Mouse (Mus musculus): ENCODE results near the gene Unc93a. TPM values are rescaled to one million over a fixed set of nuclear protein-coding genes. Genes with fewer than 3 reads are reported as not detected.
"Not testable (repeated sequence)": the region's sequence is repeated elsewhere in the genome, so short reads cannot be mapped to it uniquely, and the experiment has no call there.

Gene Unc93a
- polyA plus RNA-seq, 1 experiment from 2014 or later = not detected

DNA sequence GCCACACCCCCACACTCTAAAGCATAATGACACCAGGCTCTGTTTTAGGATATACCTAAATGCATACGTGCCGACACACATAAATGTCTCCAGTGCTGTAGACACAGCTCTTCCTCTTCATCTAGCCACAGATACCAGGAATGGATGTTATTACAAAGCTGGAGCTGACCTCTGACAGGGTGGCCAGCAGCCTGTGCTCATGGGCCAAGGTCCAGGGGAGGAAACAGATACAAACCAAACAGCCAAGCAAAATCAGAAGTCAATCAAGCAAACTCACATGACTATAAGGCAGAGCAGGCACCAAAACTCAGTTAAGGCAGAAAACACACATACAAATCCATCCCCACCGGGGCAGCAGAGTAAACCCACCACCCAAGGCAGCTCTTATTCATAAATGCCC, 2.3 kb downstream of the Unc93a start:
- not testable (repeated sequence) for H3K27me3 ChIP-seq; H3K36me3 ChIP-seq; H3K9me3 ChIP-seq (replicated peaks); H3K27ac ChIP-seq; H3K4me2 ChIP-seq (replicated peaks); H3K4me3 ChIP-seq; H3K4me1 ChIP-seq; H3K9ac ChIP-seq; ATAC-seq (ENCODE audit: low FRiP score)
- no CpG with 5 or more reads among the region's 3 CpGs for WGBS

DNA sequence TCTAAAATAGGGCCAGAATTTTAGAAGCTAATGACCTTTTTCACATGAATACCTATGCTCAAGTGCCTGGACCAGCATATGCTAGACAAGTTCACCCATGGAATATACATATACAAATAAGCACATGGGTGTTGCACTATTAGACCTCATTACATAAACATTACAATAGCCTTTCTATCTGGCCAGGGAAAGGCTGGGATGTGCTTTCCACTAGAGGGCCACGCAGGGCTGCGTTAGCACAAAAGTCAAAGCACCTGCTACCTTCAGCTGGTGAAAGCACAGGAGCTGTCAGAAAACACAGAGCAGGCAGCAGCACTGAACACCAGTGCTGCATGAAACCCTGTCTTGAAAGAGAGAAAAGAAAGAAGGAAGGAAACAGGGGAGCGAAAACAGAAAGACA, 7.4 kb downstream of the Unc93a start:
- not testable (repeated sequence) for H3K9me3 ChIP-seq (replicated peaks); ATAC-seq (ENCODE audit: low FRiP score); H3K27me3 ChIP-seq; H3K4me1 ChIP-seq; H3K4me3 ChIP-seq; H3K27ac ChIP-seq; H3K36me3 ChIP-seq; H3K4me2 ChIP-seq (replicated peaks); H3K9ac ChIP-seq
- WGBS = 40% methylated on average over 2 of the region's 3 CpGs

DNA sequence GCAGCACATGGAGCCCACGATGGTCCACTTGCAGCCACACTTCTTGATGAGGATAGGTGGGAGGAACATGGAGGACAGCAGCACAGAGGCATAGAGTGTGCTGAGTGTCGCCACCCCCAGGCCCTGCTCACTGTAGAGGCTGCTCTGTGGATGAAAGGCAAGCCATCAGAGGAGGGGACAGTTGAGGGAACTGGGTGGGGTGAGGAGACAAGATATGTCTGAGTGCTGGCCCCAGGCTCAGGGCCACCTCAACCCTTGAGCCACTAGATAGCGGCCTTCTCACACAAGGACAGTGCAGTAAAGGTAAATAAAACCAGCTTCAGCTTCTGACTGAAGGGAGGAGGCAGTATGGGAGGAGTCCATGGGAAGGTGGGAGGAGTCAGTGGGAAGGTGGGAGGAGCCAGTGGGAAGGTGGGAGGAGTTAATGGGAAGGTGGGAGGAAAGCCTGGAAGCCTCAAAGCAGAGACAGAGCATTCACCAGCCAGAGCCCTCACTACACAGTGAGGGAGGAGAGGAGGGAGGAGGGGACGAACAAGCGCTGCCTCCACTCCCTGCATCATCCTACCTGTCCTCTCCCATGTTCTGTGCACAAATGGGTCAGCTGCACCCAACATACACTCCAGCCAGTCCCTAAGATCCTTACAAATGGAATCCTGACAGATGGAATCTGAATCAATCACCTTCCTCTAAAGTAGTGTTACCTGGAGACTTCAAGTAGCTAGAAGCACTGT, 8.1 kb downstream of the Unc93a start:
- H3K4me2 ChIP-seq (replicated peaks); H3K4me1 ChIP-seq; H3K27ac ChIP-seq; H3K27me3 ChIP-seq; H3K4me3 ChIP-seq; H3K9me3 ChIP-seq (replicated peaks); H3K36me3 ChIP-seq; H3K9ac ChIP-seq: not testable (repeated sequence)
- WGBS = 93% methylated on average over 2 of the region's 5 CpGs
- ATAC-seq (ENCODE audit: low FRiP score) = peak; percentile 44; the same call in 1 of the 2 replicates

DNA sequence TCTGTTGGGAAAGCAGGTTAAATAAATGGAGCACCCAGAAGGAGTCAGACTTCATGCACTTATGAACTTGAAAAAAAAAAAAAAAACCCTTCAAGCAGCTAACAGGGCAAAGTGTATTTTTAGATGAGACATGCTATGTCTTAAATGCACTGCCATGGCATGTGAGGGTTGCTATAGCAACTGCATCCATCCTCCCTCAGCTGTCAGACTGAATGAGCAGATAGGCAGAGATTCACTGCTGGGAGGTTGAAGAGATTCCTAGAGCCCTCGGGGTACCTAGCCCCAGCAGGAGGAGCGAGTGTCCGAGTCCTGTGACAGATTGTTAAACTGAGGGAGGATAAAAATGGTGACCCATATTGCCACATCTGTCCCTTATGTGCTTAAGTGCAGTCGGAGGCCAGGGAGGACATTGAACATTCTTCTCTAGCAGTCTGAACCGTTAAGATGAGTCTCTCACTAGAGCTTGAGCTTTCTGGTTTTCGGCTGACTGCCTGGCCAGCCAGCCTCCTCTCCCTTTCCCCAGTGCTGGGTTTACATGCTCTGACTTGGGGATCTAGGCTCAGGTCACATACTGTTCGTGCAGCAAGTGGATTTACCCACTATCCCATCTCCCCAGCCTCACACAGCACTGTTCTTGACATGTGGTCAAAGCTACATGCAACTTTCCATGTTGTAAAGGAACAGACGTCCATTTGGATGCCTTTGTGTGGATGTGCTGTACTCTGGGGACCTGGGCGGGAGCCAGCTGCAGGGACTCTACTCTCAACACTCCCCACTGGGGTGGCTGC, 18.9 kb downstream of the Unc93a start:
- peak; percentile 65; the same call in 1 of the 2 replicates for ATAC-seq (ENCODE audit: low FRiP score)
- not testable (repeated sequence) for H3K27ac ChIP-seq; H3K4me2 ChIP-seq (replicated peaks); H3K4me3 ChIP-seq; H3K27me3 ChIP-seq; H3K36me3 ChIP-seq; H3K4me1 ChIP-seq; H3K9me3 ChIP-seq (replicated peaks); H3K9ac ChIP-seq
- WGBS = 56% methylated on average over 3 of the region's 9 CpGs

DNA sequence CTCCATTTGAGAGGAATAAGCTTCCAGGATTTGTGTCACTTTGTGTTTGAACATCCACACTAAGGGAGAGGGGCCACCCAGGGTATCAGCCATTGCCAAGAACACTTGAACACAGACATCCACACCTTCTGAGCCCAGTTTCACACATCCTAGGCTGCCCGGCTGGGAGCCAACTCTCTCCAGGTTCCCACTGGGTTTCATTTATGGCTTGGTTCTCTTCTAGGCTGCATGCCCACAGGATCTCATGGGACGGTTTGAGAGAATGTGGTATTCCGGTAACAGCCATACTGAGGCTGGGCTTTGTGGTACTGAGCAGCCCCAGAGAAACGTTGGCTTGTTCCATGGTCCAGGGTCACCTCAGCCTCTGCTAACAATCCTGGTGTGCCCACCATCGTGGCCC, 25.0 kb downstream of the Unc93a start:
- not testable (repeated sequence) for H3K4me1 ChIP-seq; H3K9me3 ChIP-seq (replicated peaks); H3K36me3 ChIP-seq; H3K27ac ChIP-seq; H3K4me3 ChIP-seq; H3K4me2 ChIP-seq (replicated peaks); H3K27me3 ChIP-seq; H3K9ac ChIP-seq; ATAC-seq (ENCODE audit: low FRiP score)
- 80% methylated on average over 5 of the region's 5 CpGs for WGBS

DNA sequence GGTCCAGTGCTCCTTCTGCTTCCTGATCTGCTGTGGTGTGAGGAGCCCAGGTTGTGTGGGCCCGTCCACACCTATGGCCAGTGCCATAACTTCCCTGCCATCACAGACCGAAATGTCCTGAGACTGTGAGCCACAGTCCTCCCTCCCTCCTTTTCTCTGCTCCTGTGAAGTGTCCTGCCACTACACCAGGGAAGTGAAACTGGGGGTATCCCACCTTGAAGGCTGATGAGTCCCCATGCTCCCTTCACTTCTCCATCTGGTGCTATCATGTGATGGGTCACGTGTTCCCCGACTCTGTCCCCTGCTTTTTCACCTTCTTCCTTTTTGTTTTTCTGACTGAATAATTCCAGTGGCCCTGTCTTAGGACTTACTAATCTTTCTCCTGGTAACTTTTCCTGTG, 38.6 kb downstream of the Unc93a start:
- not testable (repeated sequence) for ATAC-seq (ENCODE audit: low FRiP score); H3K36me3 ChIP-seq; H3K9ac ChIP-seq; H3K4me2 ChIP-seq (replicated peaks); H3K27ac ChIP-seq; H3K4me1 ChIP-seq; H3K4me3 ChIP-seq; H3K27me3 ChIP-seq; H3K9me3 ChIP-seq (replicated peaks)
- 83% methylated on average over 3 of the region's 4 CpGs for WGBS

DNA sequence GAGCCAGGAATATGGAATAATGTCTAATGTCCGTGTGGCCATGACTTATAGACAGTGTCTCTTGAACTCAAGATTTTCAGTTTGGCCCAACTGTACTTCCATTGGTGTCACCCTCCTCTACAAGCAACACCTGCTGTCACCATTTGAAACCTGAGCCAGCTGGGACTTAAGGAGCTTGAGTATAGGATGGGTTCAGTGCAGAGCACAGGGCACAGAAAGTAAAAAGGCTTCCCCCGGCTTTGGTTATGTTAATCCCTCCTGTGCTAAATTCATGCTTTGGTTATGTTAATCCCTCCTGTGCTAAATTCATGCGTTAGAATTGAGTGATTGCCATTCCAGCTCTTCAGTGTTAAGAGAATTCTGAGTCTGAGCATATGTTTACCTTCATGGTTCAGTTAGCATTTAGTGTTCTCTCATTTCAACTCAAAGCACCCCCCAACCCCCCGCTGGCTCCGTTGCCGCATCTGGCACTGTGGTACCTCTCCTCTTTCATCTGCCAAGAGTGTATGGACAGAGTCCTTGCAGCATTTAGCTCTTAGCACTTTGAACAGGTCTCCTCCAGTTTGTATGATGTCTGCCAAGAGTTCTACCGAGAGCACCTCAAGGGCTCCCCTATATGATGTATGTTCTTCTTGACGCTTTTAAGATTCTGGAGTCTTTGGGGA, 39.4 kb downstream of the Unc93a start:
- not testable (repeated sequence) for ATAC-seq (ENCODE audit: low FRiP score); H3K27ac ChIP-seq; H3K4me2 ChIP-seq (replicated peaks)

DNA sequence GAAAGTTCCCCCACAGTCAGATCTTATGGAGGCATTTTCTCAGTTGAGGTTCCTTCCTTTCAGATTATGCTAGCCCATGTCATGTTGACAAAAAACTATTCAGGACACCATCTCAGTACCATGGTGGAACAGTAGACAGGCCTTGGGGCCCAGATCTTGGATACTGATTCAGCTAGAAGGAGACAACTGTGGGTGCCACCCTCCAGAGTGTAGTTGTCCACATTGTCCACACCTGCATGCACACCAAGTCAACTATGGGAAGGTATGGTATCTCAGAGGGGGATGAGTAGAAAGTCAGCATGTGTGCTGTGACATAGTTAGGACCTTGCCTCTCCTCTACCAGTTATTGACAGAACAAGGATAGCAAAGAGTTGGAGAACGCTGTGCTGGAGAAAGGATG, 40.1 kb downstream of the Unc93a start:
- H3K27me3 ChIP-seq; ATAC-seq (ENCODE audit: low FRiP score); H3K9ac ChIP-seq; H3K27ac ChIP-seq; H3K36me3 ChIP-seq; H3K4me1 ChIP-seq; H3K9me3 ChIP-seq (replicated peaks); H3K4me2 ChIP-seq (replicated peaks); H3K4me3 ChIP-seq: not testable (repeated sequence)
- no CpG with 5 or more reads among the region's 1 CpGs for WGBS

More for the DNA sequence above, 39.4 kb downstream of the Unc93a start:
- not testable (repeated sequence) for H3K4me1 ChIP-seq; H3K36me3 ChIP-seq; H3K9ac ChIP-seq; H3K4me3 ChIP-seq; H3K9me3 ChIP-seq (replicated peaks); H3K27me3 ChIP-seq
- 56% methylated on average over 8 of the region's 8 CpGs for WGBS

DNA sequence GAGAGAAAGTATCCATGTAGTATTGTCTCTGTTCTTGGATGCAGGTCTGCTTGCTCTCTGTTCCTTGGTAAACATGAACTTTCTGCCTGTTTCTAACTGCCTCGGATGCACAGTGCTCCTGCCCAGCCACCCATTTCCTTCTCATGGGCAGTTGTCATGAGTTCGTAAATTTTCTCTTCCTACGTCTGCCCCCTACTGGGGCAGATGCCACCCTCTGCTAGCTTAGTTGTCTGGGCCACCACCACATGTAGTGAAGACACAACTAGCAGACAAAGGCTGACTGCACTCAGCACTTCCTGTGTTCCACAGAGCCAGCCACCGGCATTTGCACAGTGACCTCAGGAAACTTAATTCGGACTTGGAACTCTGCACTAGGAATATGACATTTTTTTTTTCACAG, 62.4 kb downstream of the Unc93a start:
- not testable (repeated sequence) for H3K4me3 ChIP-seq; H3K27me3 ChIP-seq; H3K4me2 ChIP-seq (replicated peaks); H3K27ac ChIP-seq; H3K9me3 ChIP-seq (replicated peaks); ATAC-seq (ENCODE audit: low FRiP score); H3K9ac ChIP-seq; H3K36me3 ChIP-seq; H3K4me1 ChIP-seq
- 83% methylated on average over 4 of the region's 5 CpGs for WGBS

DNA sequence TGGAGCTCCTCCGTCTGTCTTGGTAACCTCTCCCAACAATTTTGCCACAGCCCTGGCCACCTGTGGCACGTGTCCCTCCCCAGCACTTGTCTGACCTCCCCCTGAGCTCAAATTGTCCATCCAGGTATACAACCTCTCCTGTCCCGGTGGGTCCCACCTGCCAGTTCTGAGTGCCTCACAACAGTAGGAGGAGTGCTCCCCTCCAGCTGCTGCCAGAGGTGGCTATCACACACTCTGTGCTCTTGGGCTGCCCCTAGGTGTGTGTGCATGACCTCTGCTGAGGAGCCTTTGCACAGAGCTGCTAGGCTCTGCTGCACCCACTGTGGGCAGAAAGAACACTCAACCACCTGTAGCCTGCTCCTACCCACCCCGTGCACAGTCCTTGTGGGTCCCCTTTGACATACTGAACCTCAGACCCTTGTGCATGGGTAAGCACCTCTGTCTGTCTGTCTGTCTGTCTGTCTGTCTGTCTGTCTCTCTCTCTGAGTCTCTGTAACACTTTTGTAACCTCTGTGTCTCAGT, 63.7 kb downstream of the Unc93a start:
- H3K4me1 ChIP-seq; H3K9ac ChIP-seq; H3K4me2 ChIP-seq (replicated peaks); ATAC-seq (ENCODE audit: low FRiP score); H3K36me3 ChIP-seq; H3K27me3 ChIP-seq; H3K27ac ChIP-seq; H3K4me3 ChIP-seq; H3K9me3 ChIP-seq (replicated peaks): not testable (repeated sequence)
- WGBS = 100% methylated on average over 1 of the region's 4 CpGs

DNA sequence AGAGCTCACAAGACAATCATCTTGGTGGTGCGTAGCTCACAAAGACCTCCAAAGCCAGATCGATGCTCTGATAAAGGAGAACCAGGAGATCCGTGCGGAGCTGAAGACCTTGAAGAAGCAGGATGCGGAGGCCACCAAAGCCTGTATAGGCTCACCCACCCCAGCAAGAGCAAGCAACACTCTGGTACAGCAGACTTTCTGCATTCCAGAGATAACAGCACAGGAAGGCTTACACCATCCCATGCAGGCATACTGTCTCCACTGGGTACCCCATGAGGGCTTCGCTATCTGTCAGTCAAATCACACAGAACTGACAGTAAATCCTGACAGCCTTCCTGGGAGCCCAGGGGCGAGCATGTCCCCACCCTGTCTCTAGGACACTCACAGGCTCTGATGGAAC, 68.7 kb downstream of the Unc93a start:
- ATAC-seq (ENCODE audit: low FRiP score); H3K36me3 ChIP-seq; H3K27ac ChIP-seq; H3K4me2 ChIP-seq (replicated peaks); H3K4me1 ChIP-seq; H3K9me3 ChIP-seq (replicated peaks); H3K27me3 ChIP-seq; H3K4me3 ChIP-seq; H3K9ac ChIP-seq: not testable (repeated sequence)
- 83% methylated on average over 7 of the region's 7 CpGs for WGBS

DNA sequence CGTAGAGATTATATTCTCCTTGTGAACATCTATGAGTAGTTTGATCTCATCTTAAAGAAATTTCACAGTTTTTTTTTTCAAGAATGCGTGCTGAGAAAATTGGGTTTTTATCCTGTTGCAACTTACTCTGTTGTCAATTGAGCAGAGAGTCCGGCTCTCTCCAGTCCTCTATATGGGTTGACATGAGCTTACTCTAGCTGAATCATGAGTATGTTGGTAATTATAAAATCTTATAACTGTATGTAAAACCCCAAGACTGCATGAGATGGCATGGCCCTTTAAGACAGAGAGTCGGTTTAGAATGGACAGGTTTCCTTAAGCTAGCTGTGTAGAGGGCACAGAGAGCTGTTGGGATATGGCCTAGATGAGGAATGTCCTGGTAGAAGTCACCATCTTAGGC, 70.8 kb downstream of the Unc93a start, which contains the start of gene Tcp10b:
Gene Tcp10b (plus strand): TSS at position 301 of the 400 bp plus-strand sequence.
- not testable (repeated sequence) for H3K4me2 ChIP-seq (replicated peaks); H3K9me3 ChIP-seq (replicated peaks); H3K9ac ChIP-seq; H3K4me3 ChIP-seq; H3K27me3 ChIP-seq; H3K36me3 ChIP-seq; H3K27ac ChIP-seq; H3K4me1 ChIP-seq; ATAC-seq (ENCODE audit: low FRiP score)
- 95% methylated on average over 4 of the region's 4 CpGs for WGBS
